Mouse (Mus musculus): ENCODE measurements around the gene Vwf. TPM values are rescaled to one million over a fixed set of nuclear protein-coding genes. Genes with fewer than 3 reads are reported as not detected.

The Vwf gene
- total RNA-seq (2021): 5.8 and 6.9 TPM in 2 replicates
- long read RNA-seq, partial matches to known transcripts: 3 of 5 reads
- long read RNA-seq, other reads (novel, unspliced or antisense): 1 of 5 reads

GRCm38 (mm10) chr6:125546474-125546873 lies at the start of gene Vwf:
Vwf (plus strand) TSS chr6:125546774.
- no peak for DNase-seq

GRCm38 (mm10) chr6:125498062-125498461 lies 48.5 kb upstream of the Vwf start:
- no peak for DNase-seq

GRCm38 (mm10) chr6:125503186-125503802 lies 43.3 kb upstream of the Vwf start:
- no peak for DNase-seq

- no peak for DNase-seq
Measured at GRCm38 (mm10) chr6:125504622-125505355, 41.8 kb upstream of the Vwf start.

- DNase-seq: no peak
Measured at GRCm38 (mm10) chr6:125506427-125506826, 40.1 kb upstream of the Vwf start.

GRCm38 (mm10) chr6:125509783-125510182 lies 36.8 kb upstream of the Vwf start:
- no peak for DNase-seq

GRCm38 (mm10) chr6:125510645-125511044 lies 35.9 kb upstream of the Vwf start:
- DNase-seq: no peak

- DNase-seq: no peak
Measured at GRCm38 (mm10) chr6:125511196-125511595, 35.4 kb upstream of the Vwf start.

GRCm38 (mm10) chr6:125512950-125513596 lies 33.5 kb upstream of the Vwf start:
- DNase-seq: peak; percentile 9

GRCm38 (mm10) chr6:125515503-125516315 lies 30.9 kb upstream of the Vwf start:
- peak; percentile 54 for DNase-seq

- peak; percentile 27 for DNase-seq
Measured at GRCm38 (mm10) chr6:125521558-125522193, 24.9 kb upstream of the Vwf start.

- no peak for DNase-seq
Measured at GRCm38 (mm10) chr6:125524027-125524426, 22.5 kb upstream of the Vwf start.

GRCm38 (mm10) chr6:125526066-125526465 lies 20.5 kb upstream of the Vwf start:
- DNase-seq: no peak

GRCm38 (mm10) chr6:125528614-125529200 lies 17.9 kb upstream of the Vwf start:
- DNase-seq: no peak

GRCm38 (mm10) chr6:125529479-125529878 lies 17.1 kb upstream of the Vwf start:
- peak; percentile 18 for DNase-seq

- DNase-seq: no peak
Measured at GRCm38 (mm10) chr6:125533104-125533650, 13.4 kb upstream of the Vwf start.

- no peak for DNase-seq
Measured at GRCm38 (mm10) chr6:125534990-125535389, 11.6 kb upstream of the Vwf start.

GRCm38 (mm10) chr6:125538469-125538868 lies 8.1 kb upstream of the Vwf start:
- DNase-seq: no peak

GRCm38 (mm10) chr6:125539423-125539822 lies 7.2 kb upstream of the Vwf start:
- no peak for DNase-seq

GRCm38 (mm10) chr6:125540199-125540598 lies 6.4 kb upstream of the Vwf start:
- no peak for DNase-seq

- DNase-seq: peak; percentile 33
Measured at GRCm38 (mm10) chr6:125540826-125541225, 5.7 kb upstream of the Vwf start.

All from adrenal gland, postnatal 25 days (tissue).